Mouse (Mus musculus): ENCODE data around the gene Shd. TPM values are rescaled to one million over a fixed set of nuclear protein-coding genes. Genes with fewer than 3 reads are reported as not detected.

Gene Shd
- polyA plus RNA-seq, 1 experiment from 2014 or later: 6.8 TPM

GRCm38 (mm10) chr17:56018347-56019131, 48.3 kb downstream of the Shd start:
- 71% methylated on average over 20 of the region's 20 CpGs for WGBS
- 0 out of 2 replicates have a peak, but pooled peaks have one; percentile 21 for ATAC-seq (ENCODE audit: low read depth)
- Histone ChIP-seq H3K4me1 (replicated peaks; ENCODE audit: control insufficient read depth, insufficient read depth, low read length) (no peaks in the 10 kb centered on the region), H3K36me3 (ENCODE audit: control insufficient read depth, insufficient read depth, low read length) (peaks cover 49% of the 10 kb centered on the region), H3K9me3 (ENCODE audit: control insufficient read depth, low read length) (peaks cover under 1% of the 10 kb centered on the region; the same call in 1 of the 2 replicates), H3K4me3 (ENCODE audit: low read length) (no peak overlapping the region), H3K27ac (ENCODE audit: low read length) (no peak overlapping the region), H3K27me3 (ENCODE audit: control insufficient read depth, insufficient read depth, low read depth, low read length) (no peaks in the 10 kb centered on the region), H3K9ac (ENCODE audit: low read length) (no peak overlapping the region), H3K4me2 (ENCODE audit: low read depth, low read length) (no peak overlapping the region)

- no peak overlapping the region for H3K27ac ChIP-seq (ENCODE audit: low read length)
- H3K4me1 ChIP-seq (replicated peaks; ENCODE audit: control insufficient read depth, insufficient read depth, low read length): no peaks in the 10 kb centered on the region
- peaks cover 36% of the 10 kb centered on the region for H3K36me3 ChIP-seq (ENCODE audit: control insufficient read depth, insufficient read depth, low read length)
- H3K4me2 ChIP-seq (ENCODE audit: low read depth, low read length): no peak overlapping the region
- H3K4me3 ChIP-seq (ENCODE audit: low read length): no peak overlapping the region
- no peaks in the 10 kb centered on the region for H3K27me3 ChIP-seq (ENCODE audit: control insufficient read depth, insufficient read depth, low read depth, low read length)
- 89% methylated on average over 6 of the region's 6 CpGs for WGBS
- no peak for ATAC-seq (ENCODE audit: low read depth)
- no peak overlapping the region for H3K9ac ChIP-seq (ENCODE audit: low read length)
- no peaks in the 10 kb centered on the region for H3K9me3 ChIP-seq (ENCODE audit: control insufficient read depth, low read length)
These were observed 50.3 kb downstream of the Shd start for GRCm38 (mm10) chr17:56020400-56021084.

GRCm38 (mm10) chr17:56021161-56021910, 51.1 kb downstream of the Shd start:
- 81% methylated on average over 4 of the region's 4 CpGs for WGBS

GRCm38 (mm10) chr17:56022131-56022988, 52.1 kb downstream of the Shd start:
- H3K27ac ChIP-seq (ENCODE audit: low read length): no peak overlapping the region
- H3K36me3 ChIP-seq (ENCODE audit: control insufficient read depth, insufficient read depth, low read length): peaks cover 19% of the 10 kb centered on the region
- H3K9ac ChIP-seq (ENCODE audit: low read length): no peak overlapping the region
- 81% methylated on average over 2 of the region's 2 CpGs for WGBS
- ATAC-seq (ENCODE audit: low read depth): no peak
- no peaks in the 10 kb centered on the region for H3K9me3 ChIP-seq (ENCODE audit: control insufficient read depth, low read length)
- H3K4me3 ChIP-seq (ENCODE audit: low read length): no peak overlapping the region
- H3K4me1 ChIP-seq (replicated peaks; ENCODE audit: control insufficient read depth, insufficient read depth, low read length): no peaks in the 10 kb centered on the region
- no peak overlapping the region for H3K4me2 ChIP-seq (ENCODE audit: low read depth, low read length)
- H3K27me3 ChIP-seq (ENCODE audit: control insufficient read depth, insufficient read depth, low read depth, low read length): no peaks in the 10 kb centered on the region

More at GRCm38 (mm10) chr17:56021161-56021910, 51.1 kb downstream of the Shd start:
- Histone ChIP-seq H3K4me2 (ENCODE audit: low read depth, low read length) (no peak overlapping the region), H3K36me3 (ENCODE audit: control insufficient read depth, insufficient read depth, low read length) (peaks cover 28% of the 10 kb centered on the region), H3K27ac (ENCODE audit: low read length) (no peak overlapping the region), H3K9ac (ENCODE audit: low read length) (no peak overlapping the region), H3K4me1 (replicated peaks; ENCODE audit: control insufficient read depth, insufficient read depth, low read length) (no peaks in the 10 kb centered on the region), H3K4me3 (ENCODE audit: low read length) (no peak overlapping the region), H3K9me3 (ENCODE audit: control insufficient read depth, low read length) (no peaks in the 10 kb centered on the region), H3K27me3 (ENCODE audit: control insufficient read depth, insufficient read depth, low read depth, low read length) (no peaks in the 10 kb centered on the region)
- ATAC-seq (ENCODE audit: low read depth): no peak

GRCm38 (mm10) chr17:56022989-56023290, 52.7 kb downstream of the Shd start:
- 85% methylated on average over 4 of the region's 4 CpGs for WGBS
- Histone ChIP-seq H3K4me1 (replicated peaks; ENCODE audit: control insufficient read depth, insufficient read depth, low read length) (no peaks in the 10 kb centered on the region), H3K4me2 (ENCODE audit: low read depth, low read length) (no peak overlapping the region), H3K36me3 (ENCODE audit: control insufficient read depth, insufficient read depth, low read length) (peaks cover 13% of the 10 kb centered on the region), H3K4me3 (ENCODE audit: low read length) (no peak overlapping the region), H3K27me3 (ENCODE audit: control insufficient read depth, insufficient read depth, low read depth, low read length) (no peaks in the 10 kb centered on the region), H3K27ac (ENCODE audit: low read length) (no peak overlapping the region), H3K9ac (ENCODE audit: low read length) (no peak overlapping the region), H3K9me3 (ENCODE audit: control insufficient read depth, low read length) (no peaks in the 10 kb centered on the region)
- ATAC-seq (ENCODE audit: low read depth): no peak

- Histone ChIP-seq H3K4me1 (replicated peaks; ENCODE audit: control insufficient read depth, insufficient read depth, low read length) (no peaks in the 10 kb centered on the region), H3K36me3 (ENCODE audit: control insufficient read depth, insufficient read depth, low read length) (peaks cover 12% of the 10 kb centered on the region), H3K27ac (ENCODE audit: low read length) (no peak overlapping the region), H3K4me2 (ENCODE audit: low read depth, low read length) (no peak overlapping the region), H3K9me3 (ENCODE audit: control insufficient read depth, low read length) (no peaks in the 10 kb centered on the region), H3K4me3 (ENCODE audit: low read length) (no peak overlapping the region), H3K27me3 (ENCODE audit: control insufficient read depth, insufficient read depth, low read depth, low read length) (no peaks in the 10 kb centered on the region), H3K9ac (ENCODE audit: low read length) (no peak overlapping the region)
- WGBS: 67% methylated on average over 5 of the region's 5 CpGs
- ATAC-seq (ENCODE audit: low read depth): no peak
These were observed 53.1 kb downstream of the Shd start for GRCm38 (mm10) chr17:56023386-56023785.

- Histone ChIP-seq H3K9ac (ENCODE audit: low read length) (no peak overlapping the region), H3K9me3 (ENCODE audit: control insufficient read depth, low read length) (no peaks in the 10 kb centered on the region), H3K4me1 (replicated peaks; ENCODE audit: control insufficient read depth, insufficient read depth, low read length) (no peaks in the 10 kb centered on the region), H3K27ac (ENCODE audit: low read length) (no peak overlapping the region), H3K36me3 (ENCODE audit: control insufficient read depth, insufficient read depth, low read length) (peaks cover 3% of the 10 kb centered on the region), H3K4me2 (ENCODE audit: low read depth, low read length) (no peak overlapping the region), H3K27me3 (ENCODE audit: control insufficient read depth, insufficient read depth, low read depth, low read length) (no peaks in the 10 kb centered on the region), H3K4me3 (ENCODE audit: low read length) (no peak overlapping the region)
- no peak for ATAC-seq (ENCODE audit: low read depth)
- WGBS: 63% methylated on average over 2 of the region's 2 CpGs
These were observed 54.2 kb downstream of the Shd start for GRCm38 (mm10) chr17:56024476-56024875.

- 58% methylated on average over 5 of the region's 5 CpGs for WGBS
- Histone ChIP-seq H3K27me3 (ENCODE audit: control insufficient read depth, insufficient read depth, low read depth, low read length) (no peaks in the 10 kb centered on the region), H3K4me2 (ENCODE audit: low read depth, low read length) (no peak overlapping the region), H3K4me3 (ENCODE audit: low read length) (no peak overlapping the region), H3K9me3 (ENCODE audit: control insufficient read depth, low read length) (no peaks in the 10 kb centered on the region), H3K9ac (ENCODE audit: low read length) (no peak overlapping the region), H3K27ac (ENCODE audit: low read length) (no peak overlapping the region), H3K4me1 (replicated peaks; ENCODE audit: control insufficient read depth, insufficient read depth, low read length) (no peaks in the 10 kb centered on the region), H3K36me3 (ENCODE audit: control insufficient read depth, insufficient read depth, low read length) (peaks cover 2% of the 10 kb centered on the region)
- ATAC-seq (ENCODE audit: low read depth): no peak
These were observed 54.7 kb downstream of the Shd start for GRCm38 (mm10) chr17:56024931-56025330.

All from lung, embryonic 16.5 days (tissue).